9 mouse cellular contexts compared by ENCODE assay signal in the genomic region with DNA sequence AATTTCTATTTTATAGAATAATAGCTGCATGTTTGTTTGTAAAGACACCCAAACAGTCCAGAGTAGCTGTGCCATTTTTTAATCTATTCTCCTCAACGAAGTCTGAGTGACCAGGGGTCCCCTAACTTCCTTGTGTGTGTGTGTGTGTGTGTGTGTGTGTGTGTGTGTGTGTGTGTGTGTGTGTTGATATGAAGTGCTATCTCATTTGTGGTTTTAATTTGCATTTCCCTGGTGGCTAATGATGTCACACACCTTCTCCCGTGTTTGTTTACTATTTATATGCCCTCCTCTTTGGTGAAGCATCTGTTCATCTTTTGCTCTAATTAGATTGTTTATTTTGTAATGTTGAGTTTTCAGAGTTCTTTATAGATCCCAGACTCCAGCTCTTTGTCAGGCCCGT.
DNase-seq lines count a peak whose midpoint lies in the region; ATAC-seq and TF ChIP-seq lines count a peak whose summit lies in the region.
"Had no signal": no experiment of that assay in that cellular context is flagged by ENCODE, and none has a peak within 500 bp of the region (broad histone marks: within the 10 kb centered on the region; RNA-seq: fewer than 3 reads in every experiment).

No protein-coding gene starts in this region.

- ATAC-seq in heart, postnatal 0 days (ENCODE audit: insufficient read depth, low read depth): no peak
- ATAC-seq in CD4-positive, CD25-positive, alpha-beta regulatory T cell, adult 4 months: peak; percentile 38
- ATAC-seq in liver, embryonic 16.5 days (ENCODE audit: low read depth): no peak; the same call in 1 of the 2 replicates

- TF ChIP-seq EP300 in heart, postnatal 0 days (IDR thresholded peaks at IDR 0.05; ENCODE audit: low read depth): no peak

- TF ChIP-seq CTCF in heart, postnatal 0 days (IDR thresholded peaks at IDR 0.05; ENCODE audit: low read depth): no peak

- no peaks in the 10 kb centered on the region for H3K27me3 ChIP-seq in heart, postnatal 0 days (ENCODE audit: control insufficient read depth, insufficient read depth, low read length)
- H3K27me3 ChIP-seq in liver, embryonic 16.5 days (ENCODE audit: control insufficient read depth, insufficient read depth, low read depth, low read length): peaks cover 4% of the 10 kb centered on the region; the same call in 1 of the 2 replicates
- H3K27me3 ChIP-seq: midbrain, embryonic 13.5 days; neural tube, embryonic 12.5 days had no signal

- H3K9ac ChIP-seq in heart, postnatal 0 days (replicated peaks; ENCODE audit: low read depth, low read length): no peak overlapping the region
- no peak overlapping the region for H3K9ac ChIP-seq in liver, embryonic 16.5 days (ENCODE audit: low read depth, low read length)
- H3K9ac ChIP-seq: midbrain, embryonic 13.5 days; neural tube, embryonic 12.5 days had no signal

- WGBS in heart, postnatal 0 days: 21% methylated on average over 3 of the region's 3 CpGs
- 5% methylated on average over 3 of the region's 3 CpGs for WGBS in liver, embryonic 16.5 days (ENCODE audit: insufficient replicate concordance)

- intact Hi-C loops in heart, postnatal 10 days (cut with DNase I): loop anchor here (5.0 kb wide), 2 partner anchors 57 to 118 kb away; partner anchors contain the start of gene Igf1r

- H3K36me3 ChIP-seq in heart, postnatal 0 days (replicated peaks; ENCODE audit: control insufficient read depth, insufficient read depth, low read length): no peaks in the 10 kb centered on the region
- no peaks in the 10 kb centered on the region for H3K36me3 ChIP-seq in liver, embryonic 16.5 days (ENCODE audit: control insufficient read depth, insufficient read depth)
- H3K36me3 ChIP-seq: midbrain, embryonic 13.5 days; neural tube, embryonic 12.5 days had no signal

- H3K27ac ChIP-seq in heart, postnatal 0 days (ENCODE audit: low read depth): peak overlapping the region; percentile 50
- H3K27ac ChIP-seq in liver, embryonic 16.5 days (ENCODE audit: low read length): no peak overlapping the region
- H3K27ac ChIP-seq: midbrain, embryonic 13.5 days; neural tube, embryonic 12.5 days had no signal

- peaks cover 71% of the 10 kb centered on the region for H3K4me1 ChIP-seq in heart, postnatal 0 days (ENCODE audit: control insufficient read depth, insufficient read depth)
- peaks cover 6% of the 10 kb centered on the region for H3K4me1 ChIP-seq in liver, embryonic 16.5 days (ENCODE audit: control insufficient read depth, low read depth, low read length)

- no peaks in the 10 kb centered on the region for H3K9me3 ChIP-seq in heart, postnatal 0 days (replicated peaks; ENCODE audit: control insufficient read depth, low read length)
- no peaks in the 10 kb centered on the region for H3K9me3 ChIP-seq in liver, embryonic 16.5 days (replicated peaks; ENCODE audit: control insufficient read depth, low read length)
- H3K9me3 ChIP-seq: midbrain, embryonic 13.5 days; neural tube, embryonic 12.5 days had no signal

- DNase-seq in heart, postnatal 0 days (ENCODE audit: low spot score): no peak
- no peak for DNase-seq in heart, postnatal 10 days
- DNase-seq in A20 (ENCODE audit: low read depth, low spot score) (peak; percentile 8), MN1 (ENCODE audit: low spot score) (no peak)
- DNase-seq in spleen, adult 18-20 months: no peak

- peak overlapping the region; percentile 43; the same call in 1 of the 2 replicates for H3K4me2 ChIP-seq in heart, postnatal 0 days (ENCODE audit: low read depth, low read length)
- H3K4me2 ChIP-seq in liver, embryonic 16.5 days (ENCODE audit: low read depth, low read length): peak overlapping the region; percentile 41
- H3K4me2 ChIP-seq: midbrain, embryonic 13.5 days; neural tube, embryonic 12.5 days had no signal

- H3K4me3 ChIP-seq in heart, postnatal 0 days (ENCODE audit: low read depth, low read length): no peak overlapping the region
- H3K4me3 ChIP-seq in liver, embryonic 16.5 days (ENCODE audit: low read depth, low read length): no peak overlapping the region
- H3K4me3 ChIP-seq: midbrain, embryonic 13.5 days; neural tube, embryonic 12.5 days had no signal
